Mouse (Mus musculus): Measurements from ENCODE around the gene Dad1.

DNA sequence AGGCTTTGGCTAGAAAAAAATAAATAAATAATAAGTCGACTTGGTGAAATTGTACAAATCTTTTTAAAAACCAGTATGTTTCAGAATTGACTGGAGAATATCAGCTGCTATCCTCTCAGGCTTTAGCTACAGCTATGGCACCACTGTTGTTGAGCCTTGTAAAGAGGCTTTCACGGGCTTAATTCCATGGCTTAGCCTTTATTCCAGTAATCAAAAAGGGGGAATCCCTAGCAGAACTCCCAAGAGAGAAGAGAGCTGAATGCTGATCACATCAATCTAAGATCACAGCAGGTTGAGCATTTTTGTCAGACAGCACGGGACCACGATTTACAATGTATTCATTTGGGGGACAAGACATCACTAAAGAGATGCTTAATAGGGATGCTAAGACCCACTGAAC, 49.1 kb downstream of the Dad1 start:
- TF ChIP-seq CTCF (IDR thresholded peaks at IDR 0.05) (no peak), EP300 (IDR thresholded peaks at IDR 0.05) (no peak)

All from lung, postnatal 0 days (tissue).